Mouse (Mus musculus): ENCODE measurements around the gene Rfx3.

GRCm38 (mm10) chr19:27838635-27839034 lies 172.3 kb downstream of the Rfx3 start:
- TF ChIP-seq CHD2 (IDR thresholded peaks at IDR 0.05; ENCODE audit: low read length), result no peak
- no peak for TF ChIP-seq RCOR1 (conservative IDR thresholded peaks at IDR 0.05; ENCODE audit: low read depth, low read length)
- no peak for TF ChIP-seq CHD1 (IDR thresholded peaks at IDR 0.05; ENCODE audit: low read depth, low read length)
- TF ChIP-seq NRF1 (IDR thresholded peaks at IDR 0.05; ENCODE audit: low read depth, low read length), result no peak

Data from CH12.LX (cell line).